Mouse (Mus musculus) layer of hippocampus, postnatal 25 days (tissue): ENCODE results near the gene Ecpas. TPM values are rescaled to one million over a fixed set of nuclear protein-coding genes. Genes with fewer than 3 reads are reported as not detected.

ENCODE experiments used
- DNase-seq, 2 experiments: peaks; one replicate each; pipeline ENCODE4 v3.0.0; 2022; ENCODE audit warnings: mixed read lengths in 2 of 2, low spot score in 1 of 2; ENCODE audit errors: extremely low spot score in 1 of 2
- total RNA-seq, 2 experiments: library from RNA; stranded (reverse); gene quantifications; 2 replicates each; pipeline ENCODE4 v1.2.3; 2021

The Ecpas gene
- total RNA-seq, 2 experiments from 2014 or later, result 116 to 132 TPM

- DNase-seq, result no peak
These were observed 163.0 kb downstream of the Ecpas start for GRCm38 (mm10) chr4:58749510-58749909.

DNA sequence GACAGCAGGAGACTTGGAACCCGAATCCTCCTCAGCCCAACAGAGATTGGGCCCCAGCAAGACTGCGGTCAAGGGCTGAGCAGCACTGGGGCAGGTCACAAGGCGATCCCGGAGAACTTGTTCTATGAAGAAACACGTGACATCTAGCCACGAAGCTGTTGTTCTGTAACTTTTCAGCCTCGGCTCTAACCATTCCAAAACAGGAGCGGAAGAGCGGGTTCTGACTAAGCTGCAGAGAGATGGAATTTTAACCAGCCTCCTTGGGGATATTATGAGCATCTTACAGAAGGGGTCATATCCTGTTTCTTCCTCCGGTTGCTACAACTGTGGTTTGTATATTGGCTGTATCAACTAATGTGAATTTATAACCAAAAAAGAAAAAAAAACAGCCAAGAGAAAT is 163.4 kb downstream of the Ecpas start:
- DNase-seq, result no peak

Other genes starting within 250 kb of the Ecpas start
- gene Olfr267, start 125.0 kb downstream of the Ecpas start, total RNA-seq, result under 1 TPM; 0.15 to 0.28 TPM
- 10 to 100 TPM; 40.8 to 42.0 TPM for gene Zkscan16, start 30.9 kb upstream of the Ecpas start, total RNA-seq
- gene Ptgr1, start 74.4 kb upstream of the Ecpas start, total RNA-seq, result 1 to 10 TPM; 2.9 to 3.2 TPM
- gene Dnajc25, start 82.3 kb upstream of the Ecpas start, total RNA-seq, result 1 to 10 TPM; 5.5 to 5.8 TPM
- 1 to 10 TPM in 1 of 2 experiments, under 1 TPM in 1; 0.66 to 5.9 TPM for gene Gm20503, start 90.5 kb upstream of the Ecpas start, total RNA-seq
- gene Gng10, start 122.3 kb upstream of the Ecpas start, total RNA-seq, result 100 to 1,000 TPM in 1 of 2 experiments, 10 to 100 TPM in 1; 91.5 to 100 TPM
- not detected for gene AI481877, start 226.2 kb upstream of the Ecpas start, total RNA-seq